Mouse (Mus musculus): ENCODE results near the gene Cep97.
"Not testable (repeated sequence)": the region's sequence is repeated elsewhere in the genome, so short reads cannot be mapped to it uniquely, and the experiment has no call there.

The Cep97 gene

DNA sequence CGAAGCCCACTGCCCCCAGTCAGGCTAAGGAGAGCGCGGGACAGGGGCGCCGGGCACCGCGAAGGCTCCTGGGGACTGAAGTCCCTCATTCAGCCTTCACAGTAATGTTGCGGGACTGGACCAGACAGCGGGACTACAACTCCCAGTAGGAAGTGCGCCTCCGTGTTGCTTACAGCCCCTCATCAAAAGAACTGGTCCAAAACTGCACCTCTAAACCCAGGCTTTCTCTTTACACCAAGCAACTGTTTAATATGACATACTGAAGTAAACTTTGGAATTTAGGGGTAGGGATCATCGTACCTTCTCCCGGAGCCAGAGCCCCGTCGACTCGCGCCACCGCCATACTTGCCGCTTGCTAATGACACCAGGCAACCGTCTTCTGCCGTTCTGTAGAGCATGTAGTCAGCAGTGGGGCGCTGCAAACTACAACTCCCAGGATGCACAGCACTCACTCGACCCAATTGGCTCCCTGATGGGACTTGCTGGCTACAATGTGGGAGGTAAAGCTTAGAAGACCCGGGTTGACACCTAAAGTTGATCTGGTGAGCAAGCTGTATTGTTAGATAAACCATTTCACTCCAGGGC, at the start of gene Cep97:
Gene Cep97, minus strand, starts transcription at position 403 of the 585 bp plus-strand sequence.
- peak; percentile 98 for DNase-seq (ENCODE audit: low read depth, low spot score)

DNA sequence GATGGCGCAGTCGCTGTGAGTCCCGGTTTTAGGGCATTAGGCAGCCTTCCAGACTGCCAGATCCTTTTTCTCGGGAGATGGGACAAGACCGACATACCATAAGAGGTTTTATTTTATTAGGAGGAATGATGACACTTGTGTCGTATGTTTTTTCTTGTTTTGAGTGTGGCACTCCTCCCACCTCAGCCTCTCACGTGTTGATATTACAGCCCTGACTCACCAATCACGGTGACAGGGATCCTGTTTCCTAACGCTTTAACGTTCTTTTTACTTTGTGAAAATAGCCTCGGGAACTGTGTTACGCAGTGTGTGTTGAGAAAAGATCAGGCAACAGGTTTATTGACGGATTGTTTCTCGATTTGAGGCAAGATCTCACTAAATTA, 40.2 kb upstream of the Cep97 start:
- DNase-seq (ENCODE audit: low read depth, low spot score) = peak; percentile 92

DNA sequence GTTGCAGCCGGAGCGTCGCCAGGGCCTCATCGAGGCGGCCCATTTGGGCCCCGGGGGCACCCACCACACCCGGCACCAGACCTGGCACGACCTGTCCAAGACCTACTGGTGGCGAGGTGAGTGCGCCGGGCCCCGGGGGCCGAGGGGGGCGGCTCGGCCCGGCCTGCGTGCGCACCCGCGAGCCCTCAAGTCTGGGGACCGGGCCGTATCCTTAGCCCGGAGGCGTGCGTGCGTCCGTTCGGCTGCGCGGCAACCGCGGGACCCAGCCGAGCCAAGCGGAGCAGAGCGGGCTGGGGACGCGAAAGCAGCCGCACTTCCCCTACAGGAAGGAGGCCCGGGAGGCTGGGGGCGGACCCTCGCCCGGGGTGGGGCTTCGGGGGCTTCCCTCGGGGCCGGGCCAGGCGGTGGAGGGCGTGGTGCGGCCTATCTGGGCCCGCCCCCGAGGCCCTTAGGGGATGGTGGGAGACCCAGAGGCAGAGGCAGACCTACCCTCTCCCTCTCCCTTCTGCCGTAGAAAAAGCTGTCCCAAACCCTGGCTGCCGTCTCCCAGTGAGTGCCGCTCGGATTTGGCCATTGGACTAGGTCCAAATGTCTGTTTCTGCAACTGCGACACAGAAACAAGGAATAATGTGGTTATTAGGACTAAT, 39.7 kb upstream of the Cep97 start:
- DNase-seq (ENCODE audit: low read depth, low spot score) = peak; percentile 85

DNA sequence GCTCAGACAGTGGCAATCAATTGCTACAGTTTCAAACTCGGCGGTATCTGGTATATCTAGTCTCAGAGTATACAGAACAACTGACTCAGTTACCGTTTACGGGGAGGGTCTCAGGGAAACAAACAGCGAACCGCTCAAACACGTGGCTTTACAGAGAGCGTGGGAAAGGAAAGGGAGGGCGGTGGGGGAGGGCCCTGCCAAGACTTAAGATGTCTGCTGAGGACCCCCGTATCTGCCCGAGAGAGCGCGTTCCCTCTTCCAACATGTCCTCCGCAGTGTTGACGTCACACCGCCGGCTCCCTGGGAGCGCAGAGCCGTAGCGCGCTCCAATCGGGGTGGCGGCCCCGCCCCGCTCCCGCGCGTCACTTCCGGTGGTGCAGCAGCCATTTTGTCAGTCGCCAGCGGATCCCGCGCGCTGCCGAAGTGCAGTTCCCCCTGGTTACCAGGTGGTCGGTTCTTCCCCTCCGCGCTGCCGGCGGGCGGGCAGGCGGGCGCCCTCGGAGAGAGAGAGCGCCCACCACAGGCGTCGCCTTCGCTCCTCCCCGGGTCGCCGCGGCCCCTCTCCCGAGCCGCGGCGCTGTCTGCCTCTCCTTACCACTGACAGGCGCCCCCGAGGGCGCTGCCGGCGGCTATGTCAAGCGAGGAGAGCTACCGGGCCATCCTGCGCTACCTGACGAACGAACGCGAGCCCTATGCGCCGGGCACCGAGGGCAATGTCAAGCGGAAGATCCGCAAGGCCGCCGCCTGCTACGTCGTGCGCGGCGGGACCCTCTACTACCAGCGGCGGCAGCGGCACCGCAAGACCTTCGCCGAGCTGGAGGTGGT, 39.0 kb upstream of the Cep97 start, which contains the start of gene Zbtb11:
Gene Zbtb11, plus strand, starts transcription at position 453 of the 825 bp plus-strand sequence.
- peak; percentile 99 for DNase-seq (ENCODE audit: low read depth, low spot score)

DNA sequence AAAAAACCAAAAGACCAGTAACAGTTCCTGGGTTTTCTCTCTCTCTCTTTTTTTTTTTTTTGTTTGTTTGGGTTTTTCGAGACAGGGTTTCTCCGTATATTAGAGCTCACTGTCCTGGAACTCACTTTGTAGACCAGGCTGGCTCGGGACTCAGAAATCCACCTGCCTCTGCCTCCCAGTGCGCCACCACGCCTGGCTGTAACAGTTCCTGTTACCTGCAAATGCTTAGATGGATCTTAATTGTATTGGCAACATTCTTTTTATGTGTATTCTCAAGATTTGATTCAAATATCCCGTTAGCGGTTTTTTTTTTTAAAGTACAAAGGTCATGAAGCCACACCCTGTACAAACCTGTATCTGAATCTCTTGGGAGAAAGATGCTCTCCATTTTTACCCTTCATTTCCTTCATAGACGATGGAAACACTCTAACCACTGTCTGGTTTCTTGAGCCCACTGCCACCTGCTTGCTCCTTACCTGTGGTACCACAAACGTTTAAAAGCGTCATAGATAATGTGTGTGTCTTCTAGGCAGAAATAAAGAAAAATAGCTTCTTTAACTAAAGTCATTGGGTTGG, 38.1 kb upstream of the Cep97 start:
- DNase-seq (ENCODE audit: low read depth, low spot score) = no peak

DNA sequence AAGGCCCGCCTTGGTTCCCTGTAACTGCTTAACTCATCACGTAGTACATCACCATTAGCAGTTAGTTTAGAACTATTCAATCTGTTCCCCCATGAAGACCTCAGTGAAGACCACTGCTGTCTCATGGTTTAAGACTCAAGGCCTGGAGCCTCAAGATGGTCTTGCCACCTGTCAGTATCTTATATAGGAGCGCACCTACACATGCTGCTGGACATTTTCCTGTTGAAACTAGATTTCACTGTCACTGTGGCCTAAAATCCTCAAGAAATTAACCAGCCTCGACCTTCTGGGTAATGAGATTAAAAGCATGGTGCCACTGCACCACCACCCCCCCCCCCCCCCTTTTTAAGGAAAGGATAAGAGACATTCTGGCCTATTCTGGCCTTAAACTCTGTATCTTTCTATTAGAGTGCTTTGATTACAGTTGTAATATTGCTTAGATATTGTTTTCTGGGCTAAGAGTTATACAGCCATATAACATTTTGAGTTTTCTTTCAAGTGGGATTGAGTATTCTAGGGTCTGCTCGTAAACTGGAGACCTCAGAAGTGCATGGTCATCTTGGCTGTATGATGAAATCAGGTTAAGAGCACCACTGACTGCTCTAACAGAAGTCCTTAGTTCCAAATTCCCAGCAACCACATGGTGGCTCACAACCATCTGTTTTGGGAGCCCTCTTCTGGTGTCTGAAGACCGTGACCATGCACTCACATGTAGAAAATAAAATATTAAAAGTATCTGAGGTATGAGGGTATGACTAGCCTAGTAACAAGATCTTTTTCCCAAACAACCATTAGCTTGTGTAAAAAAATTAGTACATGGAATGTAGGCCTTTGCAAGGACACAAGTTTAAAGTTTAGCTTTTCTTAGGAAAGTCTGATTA, 37.3 kb upstream of the Cep97 start:
- peak; percentile 82 for DNase-seq (ENCODE audit: low read depth, low spot score)

DNA sequence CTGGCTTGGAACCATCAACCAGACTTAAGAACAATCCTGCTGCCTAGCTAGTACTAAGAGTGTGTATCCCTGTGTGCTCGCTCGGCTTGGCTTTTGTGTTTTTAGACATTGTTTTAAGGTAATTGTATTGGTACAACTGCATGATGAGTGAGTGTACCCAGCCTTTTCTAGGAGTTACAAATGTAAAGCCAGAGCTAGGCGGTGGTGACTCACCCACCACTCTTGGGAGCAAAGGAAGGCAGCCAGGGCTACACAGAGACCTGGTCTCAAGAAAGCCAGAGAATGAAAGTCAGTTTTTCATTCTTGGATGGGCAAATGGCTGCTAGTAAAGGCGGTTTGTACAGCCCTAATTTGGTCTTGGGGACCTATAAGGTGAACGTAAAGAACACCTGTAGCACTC, 35.8 kb upstream of the Cep97 start:
- peak; percentile 67 for DNase-seq (ENCODE audit: low read depth, low spot score)

DNA sequence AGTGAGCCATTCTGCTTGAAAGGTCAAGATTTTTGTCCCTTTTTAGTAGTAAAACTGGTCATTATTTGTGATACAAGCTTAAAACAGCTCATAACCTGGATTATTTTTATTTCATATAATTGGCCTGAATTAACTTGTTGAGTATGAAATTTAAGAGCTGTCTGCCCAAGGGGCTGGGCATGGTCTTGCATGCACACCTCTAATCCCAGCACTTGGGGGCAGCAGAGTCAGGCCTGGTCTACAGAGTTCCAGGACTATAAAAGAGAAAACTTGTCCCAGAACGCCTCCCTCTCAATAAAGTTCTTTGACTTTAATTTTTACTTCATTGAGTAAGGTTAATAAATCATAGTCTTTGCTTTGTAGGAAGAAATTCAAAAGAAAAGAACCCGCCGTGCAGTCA, 34.5 kb upstream of the Cep97 start:
- DNase-seq (ENCODE audit: low read depth, low spot score) = peak; percentile 87

DNA sequence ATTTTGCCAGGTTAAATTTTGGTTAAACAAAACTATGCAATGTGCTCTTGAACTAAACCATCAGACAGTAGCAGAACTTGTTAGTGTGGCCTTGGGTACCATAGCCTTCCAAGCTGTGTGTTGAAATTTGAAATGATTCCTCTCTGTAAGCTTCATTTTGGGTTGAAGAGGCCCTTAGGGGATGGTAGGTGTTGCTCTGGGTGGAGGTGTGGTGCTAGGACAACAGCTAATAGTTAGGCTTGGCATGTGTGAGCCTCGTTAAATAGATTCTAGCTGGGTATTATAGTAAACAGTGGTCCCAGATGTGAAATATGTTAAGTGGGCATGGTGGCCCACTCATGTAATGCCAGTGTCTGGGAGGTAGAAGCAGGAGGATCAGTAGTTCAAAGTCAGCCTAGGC, 32.6 kb upstream of the Cep97 start:
- peak; percentile 34 for DNase-seq (ENCODE audit: low read depth, low spot score)

DNA sequence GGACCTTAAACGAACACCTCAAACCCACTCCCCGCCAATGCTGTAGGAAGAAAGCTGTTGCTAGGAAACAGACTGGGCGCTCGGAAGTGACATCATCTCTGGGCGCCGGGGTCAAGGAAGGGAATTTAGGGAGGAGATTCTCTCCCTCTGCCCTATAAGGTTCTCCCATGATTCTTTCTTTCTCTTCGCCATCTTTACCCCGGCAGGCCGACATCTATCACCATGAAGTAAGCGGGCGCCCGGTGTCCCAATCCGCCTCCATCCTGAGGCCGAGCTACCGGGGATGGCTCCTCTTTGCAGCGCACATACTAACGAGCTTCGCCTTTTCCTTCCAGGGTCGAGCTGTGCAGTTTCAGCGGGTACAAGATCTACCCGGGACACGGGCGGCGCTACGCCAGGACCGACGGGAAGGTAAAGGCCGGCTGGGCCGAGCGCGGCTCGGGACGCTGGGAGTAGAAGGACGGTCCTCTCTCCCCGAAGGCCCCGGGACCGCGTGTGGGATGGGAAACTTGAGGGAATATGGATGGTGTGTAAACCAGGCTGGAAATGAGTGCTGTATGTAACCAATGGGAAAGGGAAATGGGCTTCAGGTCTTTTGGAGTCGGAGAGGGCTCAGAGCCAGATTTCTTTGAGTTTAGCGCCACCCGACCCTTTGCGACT, 31.7 kb upstream of the Cep97 start, which contains the start of gene Rpl24:
Gene Rpl24, plus strand, starts transcription at position 64 of the 660 bp plus-strand sequence.
- peak; percentile 96 for DNase-seq (ENCODE audit: low read depth, low spot score)

DNA sequence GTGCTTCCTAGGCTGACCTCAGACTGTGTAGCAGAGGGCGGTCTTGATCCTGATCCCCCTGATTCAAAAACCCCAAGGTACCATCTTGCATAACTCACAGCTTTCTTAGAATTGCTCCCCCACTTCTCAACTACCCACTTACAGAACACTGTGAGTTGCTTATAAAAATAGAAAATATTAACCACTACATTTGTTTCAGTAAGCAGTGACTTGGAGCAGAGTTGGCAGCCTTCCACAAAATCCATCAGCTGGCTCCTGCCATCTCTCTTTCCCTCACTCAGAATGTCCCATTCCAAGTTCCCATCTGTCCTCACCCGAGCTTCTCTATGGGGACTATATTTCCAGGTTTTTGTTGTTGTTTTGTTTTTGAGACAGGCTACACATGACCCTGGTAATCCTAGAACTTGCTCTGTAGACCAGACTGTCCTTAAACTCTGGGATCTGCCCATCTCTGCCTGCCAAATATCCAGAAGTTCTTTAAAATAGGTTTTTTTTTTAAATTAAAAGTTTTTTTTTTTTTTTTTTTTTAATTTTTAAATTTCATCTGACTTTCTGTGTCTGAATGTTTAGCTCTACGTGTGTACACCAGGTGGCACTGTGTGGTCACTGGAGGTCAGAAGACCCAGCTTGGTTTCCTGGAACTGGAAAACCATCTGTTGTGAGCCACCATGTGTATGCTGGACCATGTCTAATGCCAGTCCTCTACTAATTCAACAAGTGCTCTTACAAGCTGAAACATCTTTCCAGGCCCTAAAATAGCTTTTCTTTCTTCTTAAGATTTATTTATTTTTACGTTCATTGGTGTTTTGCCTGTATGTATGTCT, 29.7 kb upstream of the Cep97 start:
- DNase-seq (ENCODE audit: low read depth, low spot score) = peak; percentile 88

DNA sequence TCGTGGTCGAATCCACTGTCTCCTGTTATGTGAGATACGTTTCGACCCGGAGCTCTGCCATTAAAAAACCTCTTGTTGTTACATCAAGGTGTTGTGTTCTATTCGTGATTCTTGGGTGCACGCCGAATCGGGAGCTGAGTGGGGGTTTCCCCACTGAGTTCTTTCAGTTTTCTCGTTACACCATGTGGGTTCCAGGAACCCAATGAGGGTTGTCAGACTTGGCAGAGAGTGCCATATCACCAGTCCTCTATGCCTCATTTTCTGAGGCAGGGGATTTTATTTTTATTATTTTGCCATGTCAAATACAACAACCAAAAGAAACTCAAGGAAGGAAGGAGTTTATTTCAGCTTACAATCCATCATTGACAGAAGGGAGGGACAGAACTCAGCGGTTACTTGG, 28.4 kb upstream of the Cep97 start:
- not testable (repeated sequence) for DNase-seq (ENCODE audit: low read depth, low spot score)

DNA sequence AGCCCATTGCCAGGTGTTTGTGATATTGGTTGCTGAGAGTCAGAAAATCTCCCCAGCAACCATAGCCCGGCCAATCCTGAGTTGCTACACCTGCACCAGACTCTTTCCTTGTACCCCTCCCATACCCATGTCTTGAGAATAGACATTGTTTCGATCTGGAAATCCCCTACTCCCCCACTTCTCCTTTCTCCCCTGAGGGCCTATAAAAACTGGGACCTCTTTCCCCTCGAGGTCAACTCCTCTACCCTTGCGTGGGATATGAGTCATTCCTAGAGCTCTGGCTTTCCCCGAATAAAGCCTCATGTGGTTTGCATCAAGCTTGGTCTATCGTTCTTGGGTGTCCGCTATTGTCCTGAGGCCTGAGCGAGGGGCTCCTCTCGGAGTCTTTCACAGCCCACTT, 19.5 kb upstream of the Cep97 start:
- not testable (repeated sequence) for DNase-seq (ENCODE audit: low read depth, low spot score)

DNA sequence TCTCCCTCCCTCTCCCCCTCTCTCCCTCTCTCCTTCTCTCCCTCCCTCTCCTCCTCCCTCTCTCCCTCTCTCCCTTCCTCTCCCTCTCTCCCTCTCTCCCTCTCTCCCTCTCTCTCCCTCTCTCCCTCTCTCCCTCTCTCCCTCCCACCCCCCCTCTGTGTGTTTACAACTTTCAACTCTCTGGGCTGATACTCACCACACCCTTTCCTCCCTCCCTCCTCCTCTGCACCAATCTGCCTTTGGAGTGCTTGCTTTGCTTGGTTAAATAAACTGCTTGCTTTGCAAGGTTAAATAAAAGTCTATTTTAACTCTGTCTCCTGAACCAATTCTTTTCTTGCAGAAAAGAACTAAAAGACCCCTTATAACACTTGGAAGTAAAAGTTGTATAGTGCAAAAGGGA, 18.1 kb upstream of the Cep97 start:
- DNase-seq (ENCODE audit: low read depth, low spot score) = no peak

DNA sequence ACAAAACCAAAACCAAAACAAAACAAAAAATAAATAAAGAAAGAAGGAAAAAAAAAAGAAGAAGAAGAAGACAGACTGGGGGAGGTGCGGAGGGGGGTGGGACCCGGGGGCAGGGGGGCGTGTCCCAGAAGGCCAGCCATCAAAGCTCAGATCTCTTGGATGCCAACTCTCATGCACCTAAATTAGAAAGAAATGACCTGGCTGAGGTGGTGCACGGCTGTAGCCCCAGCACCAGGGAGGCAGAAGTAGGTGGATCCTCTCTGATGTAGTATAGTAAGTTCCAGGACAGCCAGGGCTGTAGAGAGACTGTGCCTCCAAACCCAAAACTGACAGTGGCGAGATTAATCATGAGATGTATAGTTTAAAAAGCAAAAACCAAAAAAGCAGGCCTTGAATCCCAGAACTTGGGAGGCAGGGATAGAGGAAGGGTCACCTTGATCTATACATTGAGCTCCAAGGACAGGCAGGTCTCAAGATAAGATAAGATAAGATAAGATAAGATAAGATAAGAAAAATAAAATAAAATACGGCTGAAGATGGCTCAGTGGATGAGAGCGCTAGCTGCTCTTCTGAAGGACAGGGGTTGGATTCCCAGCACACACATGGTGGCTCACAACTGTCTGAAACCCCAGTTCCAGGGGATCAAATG, 17.1 kb upstream of the Cep97 start:
- no peak for DNase-seq (ENCODE audit: low read depth, low spot score)

DNA sequence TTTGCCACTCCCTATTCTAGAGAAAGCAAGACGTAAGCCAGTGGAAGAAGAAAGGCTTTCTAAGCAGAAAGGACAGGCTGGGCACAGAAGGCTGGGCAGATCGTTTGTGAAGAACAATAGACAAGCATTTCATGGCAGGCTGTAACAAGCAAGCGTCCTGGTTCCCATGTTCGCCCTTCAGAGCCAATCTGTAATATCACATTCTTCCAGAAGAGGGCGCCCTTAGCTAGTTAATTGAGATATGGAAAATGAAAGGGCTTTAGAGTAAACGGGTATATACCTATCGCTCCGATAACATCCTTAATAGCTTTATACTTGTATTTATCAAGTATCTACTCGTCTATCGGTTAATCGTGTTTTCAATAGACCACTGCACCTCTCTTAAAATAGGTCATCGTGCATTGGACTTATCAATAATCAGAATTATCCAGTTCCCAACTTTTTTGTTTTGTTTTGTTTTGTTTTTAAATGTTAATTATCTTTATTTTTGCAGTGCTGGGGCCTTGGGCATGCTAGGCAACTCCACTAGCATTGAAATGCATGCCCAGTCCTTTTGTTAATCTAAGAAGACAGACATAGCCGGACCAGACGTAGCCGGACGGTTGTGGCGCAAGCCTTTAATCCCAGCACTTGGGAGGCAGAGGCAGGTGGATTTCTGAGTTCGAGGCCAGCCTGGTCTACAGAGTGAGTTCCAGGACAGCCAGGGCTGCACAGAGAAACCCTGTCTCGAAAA, 16.5 kb upstream of the Cep97 start:
- peak; percentile 98 for DNase-seq (ENCODE audit: low read depth, low spot score)

DNA sequence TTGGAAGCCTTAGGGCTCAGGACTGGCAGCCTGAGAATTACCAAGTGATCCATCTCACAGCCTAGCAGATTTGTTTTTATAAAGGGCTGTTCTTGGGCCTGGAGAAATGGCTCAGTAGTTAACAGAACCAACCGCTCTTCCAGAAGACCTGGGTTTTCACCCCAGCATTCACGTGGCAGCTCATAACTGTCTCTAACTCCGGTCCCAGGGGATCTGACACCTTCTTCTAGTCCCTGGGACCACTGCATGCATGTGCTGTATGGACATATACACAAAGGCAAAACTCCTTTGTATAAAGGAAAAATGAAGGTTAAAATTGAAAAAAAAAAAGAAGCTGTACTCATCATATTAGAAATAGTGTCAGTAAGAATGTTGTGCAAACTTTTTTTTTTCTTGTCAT, 15.8 kb upstream of the Cep97 start:
- DNase-seq (ENCODE audit: low read depth, low spot score) = no peak

DNA sequence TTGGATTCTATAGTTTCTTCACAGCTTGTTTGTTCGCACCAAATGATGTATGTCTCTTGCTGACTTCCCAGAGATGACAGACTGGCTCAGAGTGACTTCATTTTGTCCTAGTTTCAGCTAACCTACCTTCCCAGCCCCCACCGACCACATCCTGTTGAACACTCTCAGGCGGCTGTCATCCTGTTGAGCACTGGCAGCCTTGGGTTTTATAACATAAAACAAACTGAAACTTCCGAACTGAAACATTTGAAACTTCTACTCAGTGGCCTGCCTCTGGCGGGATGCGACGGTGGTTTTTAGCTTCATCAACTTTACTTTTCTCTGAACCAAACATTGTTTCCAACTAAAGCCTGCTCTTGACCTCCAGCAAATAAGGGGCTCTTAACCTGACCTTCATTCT, 14.3 kb upstream of the Cep97 start:
- DNase-seq (ENCODE audit: low read depth, low spot score) = peak; percentile 80
